Mouse (Mus musculus): ENCODE results near the gene Gm13088.
"Not testable (repeated sequence)": the region's sequence is repeated elsewhere in the genome, so short reads cannot be mapped to it uniquely, and the experiment has no call there.

The Gm13088 gene

GRCm38 (mm10) chr4:143657146-143657545 is at the start of gene Gm13088:
TSS of gene Gm13088 (minus strand) at chr4:143657246.
- DNase-seq (ENCODE audit: low read depth, low spot score), result not testable (repeated sequence)

GRCm38 (mm10) chr4:143702611-143703010 is 45.6 kb upstream of the Gm13088 start, which contains the start of gene Gm13089:
TSS of gene Gm13089 (minus strand) at chr4:143702711.
- no peak for DNase-seq (ENCODE audit: low read depth, low spot score)

GRCm38 (mm10) chr4:143618101-143618500 is 38.9 kb downstream of the Gm13088 start:
- peak; percentile 74 for DNase-seq (ENCODE audit: low read depth, low spot score)

GRCm38 (mm10) chr4:143614703-143615102 is 42.3 kb downstream of the Gm13088 start, which contains the start of gene Gm13083:
TSS of gene Gm13083 (plus strand) at chr4:143615003.
- not testable (repeated sequence) for DNase-seq (ENCODE audit: low read depth, low spot score)

- not testable (repeated sequence) for DNase-seq (ENCODE audit: low read depth, low spot score)
These were observed 45.1 kb downstream of the Gm13088 start for GRCm38 (mm10) chr4:143611927-143612326.
